Mouse (Mus musculus) retina, postnatal 1 day (tissue): ENCODE data around the gene Arhgap25.

Experiments used
- DNase-seq: peaks from one replicate; pipeline ENCODE4 v3.0.0-alpha.2; 2012

Gene Arhgap25

GRCm38 (mm10) chr6:87436745-87437144 lies 96.3 kb downstream of the Arhgap25 start:
- DNase-seq: no peak

- no peak for DNase-seq
These were observed 97.3 kb downstream of the Arhgap25 start for GRCm38 (mm10) chr6:87435791-87436190.

DNA sequence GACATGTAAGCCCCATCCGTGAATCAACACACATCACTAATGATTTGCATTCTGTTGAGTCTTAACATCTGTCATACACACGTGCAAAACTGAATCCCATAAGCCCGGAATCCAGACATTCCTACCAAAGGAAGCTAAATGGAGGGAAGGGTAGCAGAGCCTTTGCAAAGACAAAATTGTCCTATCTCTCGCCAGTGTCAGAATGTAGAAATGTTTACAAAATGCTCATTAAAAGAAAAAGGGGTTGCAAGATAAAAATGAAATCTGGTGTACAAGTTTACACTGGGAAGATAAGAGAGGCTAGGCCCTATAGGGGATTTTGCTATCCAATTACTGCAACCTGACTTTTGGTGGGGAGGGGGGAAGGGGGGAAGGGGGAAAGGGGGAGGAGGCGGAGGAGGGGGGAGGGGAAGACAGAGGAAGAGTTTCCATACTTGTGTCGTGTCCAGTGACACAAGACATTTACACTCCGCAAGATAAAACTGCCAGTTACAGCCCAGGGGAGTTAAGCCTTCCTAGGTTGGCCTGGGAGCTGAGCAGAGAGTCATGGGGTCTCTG lies 104.5 kb downstream of the Arhgap25 start, which contains the start of gene Bmp10:
Bmp10 (plus strand) TSS at position 508 of the 558 bp plus-strand sequence.
- DNase-seq: no peak

- peak; percentile 49 for DNase-seq
These were observed 105.4 kb downstream of the Arhgap25 start for GRCm38 (mm10) chr6:87427616-87428015.

DNA sequence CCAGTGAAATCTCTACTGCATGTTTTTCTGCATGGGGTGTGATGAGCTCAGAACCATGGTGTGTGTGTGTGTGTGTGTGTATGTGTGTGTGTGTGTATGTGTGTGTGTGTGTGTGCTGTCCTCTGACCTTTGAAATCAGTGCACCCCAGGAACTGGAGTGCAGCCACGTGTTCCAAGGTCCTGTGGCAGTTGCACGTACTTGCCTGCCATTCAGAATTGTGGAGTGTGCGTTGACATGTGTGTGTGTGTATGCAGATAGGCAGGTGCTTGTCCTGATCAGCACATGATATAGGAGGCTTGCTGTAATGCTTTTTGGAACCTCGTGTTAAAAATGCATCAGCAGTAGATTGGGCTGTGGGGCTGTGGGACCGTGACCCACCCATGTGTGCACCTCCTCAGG lies 106.1 kb downstream of the Arhgap25 start:
- DNase-seq: no peak

- DNase-seq: no peak
These were observed 108.8 kb downstream of the Arhgap25 start for GRCm38 (mm10) chr6:87424037-87424816.

DNA sequence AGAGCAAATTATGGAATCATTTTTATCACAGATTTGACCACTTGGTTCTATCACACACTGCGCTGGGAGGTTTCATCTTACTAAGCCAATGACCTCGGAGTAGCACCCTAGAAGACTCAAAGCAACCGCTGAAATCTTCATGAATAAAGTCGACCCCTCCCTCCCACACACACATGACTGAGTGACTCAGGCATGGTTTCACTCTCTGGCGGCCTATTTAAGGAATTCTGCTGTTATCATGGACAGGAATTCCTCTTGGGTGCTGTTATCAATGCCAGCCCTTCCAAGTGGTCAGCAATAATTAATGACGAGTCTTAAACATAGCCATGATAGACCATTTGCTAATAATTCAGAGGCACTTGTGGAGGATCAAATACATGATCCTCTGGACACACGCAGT lies 110.8 kb downstream of the Arhgap25 start:
- DNase-seq: no peak

DNA sequence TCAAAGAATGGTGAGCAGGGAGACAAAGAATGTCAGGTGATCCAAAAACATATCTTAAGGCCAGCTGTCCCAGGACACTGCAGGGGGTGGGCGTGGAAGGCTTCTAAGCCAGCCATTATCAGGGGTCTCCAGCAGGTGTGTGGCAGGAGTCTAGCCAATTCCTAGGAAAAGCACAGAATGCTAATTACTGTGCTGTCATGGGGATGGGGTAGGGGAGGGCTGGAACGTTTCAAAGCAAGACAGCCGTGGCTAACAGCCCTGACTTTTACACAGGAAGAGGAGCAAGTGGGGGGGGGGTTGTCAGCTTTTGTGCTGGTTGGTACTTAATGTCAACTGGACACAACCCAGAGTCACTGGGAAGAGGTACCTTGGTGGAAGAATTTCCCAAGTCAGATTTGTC lies 121.0 kb downstream of the Arhgap25 start:
- DNase-seq: no peak
